Mouse (Mus musculus) E14TG2a.4 (cell line): ENCODE measurements around the gene Sbk1.

Experiments
- CTCF ChIP-seq: conservative IDR thresholded peaks from 2 replicates; pipeline ENCODE4 v1.5.1; 2014; ENCODE audit warnings: low read length
- POU5F1 ChIP-seq: IDR thresholded peaks from 2 replicates; pipeline ENCODE4 v1.6.1; 2014; ENCODE audit warnings: low read length, borderline replicate concordance

DNA sequence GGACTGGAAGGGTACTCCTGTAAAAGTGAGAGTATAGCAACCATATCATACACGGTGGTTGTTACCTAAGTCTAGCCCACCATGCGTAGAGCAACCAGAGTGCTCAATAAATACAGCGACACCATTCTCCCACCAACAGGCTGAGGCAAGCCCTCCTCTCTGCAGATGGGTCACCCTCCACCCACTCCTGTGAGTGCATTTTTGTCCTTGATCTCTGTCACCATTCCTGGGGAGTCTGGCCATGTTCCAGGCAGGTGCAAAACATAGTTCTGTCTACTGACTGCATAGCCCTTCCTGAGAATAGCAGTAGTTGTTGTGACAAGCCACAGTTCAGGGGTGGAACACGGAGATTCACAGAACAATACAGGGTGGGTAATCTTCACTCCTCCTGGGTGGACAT, 12.0 kb downstream of the Sbk1 start:
- TF ChIP-seq CTCF (no peak), POU5F1 (no peak)
